Mouse (Mus musculus): Measurements from ENCODE around the gene Crmp1.

- TF ChIP-seq EP300 (optimal IDR thresholded peaks at IDR 0.05) (no peak), CTCF (IDR thresholded peaks at IDR 0.05; ENCODE audit: low read depth) (no peak)
These were observed 39.5 kb upstream of the Crmp1 start for GRCm38 (mm10) chr5:37202285-37202684.
